Mouse (Mus musculus) left cerebral cortex, adult 8-10 months (tissue): ENCODE measurements around the gene Olfr765. TPM values are rescaled to one million over a fixed set of nuclear protein-coding genes. Genes with fewer than 3 reads are reported as not detected.
A peak's percentile ranks its signal among the peaks of the same experiment; 100 is the strongest.
"Not testable (repeated sequence)": the region's sequence is repeated elsewhere in the genome, so short reads cannot be mapped to it uniquely, and the experiment has no call there.

Source experiments
- DNase-seq, 2 experiments: peaks; one replicate each; pipeline ENCODE4 v3.0.0; 2022; ENCODE audit warnings: low spot score in 2 of 2
- total RNA-seq, 4 experiments: library from RNA; stranded (reverse); gene quantifications; 2 replicates each; pipeline ENCODE4 v1.2.4; 2022

Gene Olfr765
- not detected for total RNA-seq

- DNase-seq = not testable (repeated sequence)
Measured at GRCm38 (mm10) chr10:129049898-129050297, at the start of gene Olfr765. Gene Olfr765 (minus strand): TSS chr10:129049998.

- DNase-seq = no peak
Measured at GRCm38 (mm10) chr10:129099275-129099674, 49.5 kb upstream of the Olfr765 start, which contains the start of gene Olfr768. Gene Olfr768 (minus strand): TSS chr10:129099375.

GRCm38 (mm10) chr10:129082810-129083209 lies 33.0 kb upstream of the Olfr765 start, which contains the start of gene Olfr767:
Gene Olfr767 (minus strand): TSS chr10:129082910.
- not testable (repeated sequence) for DNase-seq

GRCm38 (mm10) chr10:129068877-129069276 lies 19.1 kb upstream of the Olfr765 start, which contains the start of gene Olfr766-ps1:
Gene Olfr766-ps1 (minus strand): TSS chr10:129068977.
- no peak for DNase-seq

- no peak for DNase-seq
Measured at GRCm38 (mm10) chr10:129039796-129040195, 10.0 kb downstream of the Olfr765 start, which contains the start of gene Olfr764-ps1. Gene Olfr764-ps1 (minus strand): TSS chr10:129039896.

- no peak for DNase-seq
Measured at GRCm38 (mm10) chr10:129028343-129028742, 21.5 kb downstream of the Olfr765 start.

GRCm38 (mm10) chr10:129026018-129026662 lies 23.7 kb downstream of the Olfr765 start:
- peak in 1 of 2 experiments; percentile 5 for DNase-seq

GRCm38 (mm10) chr10:129023319-129023718 lies 26.5 kb downstream of the Olfr765 start:
- no peak for DNase-seq

- DNase-seq = no peak
Measured at GRCm38 (mm10) chr10:129014477-129014876, 35.3 kb downstream of the Olfr765 start.

GRCm38 (mm10) chr10:129011511-129011910 lies 38.3 kb downstream of the Olfr765 start:
- not testable (repeated sequence) for DNase-seq

GRCm38 (mm10) chr10:129010288-129010841 lies 39.4 kb downstream of the Olfr765 start, which contains the start of gene Olfr763:
Gene Olfr763 (plus strand): TSS chr10:129010791.
- DNase-seq = no peak

- DNase-seq = no peak
Measured at GRCm38 (mm10) chr10:129004032-129004920, 45.5 kb downstream of the Olfr765 start.

GRCm38 (mm10) chr10:128996523-128997040 lies 53.2 kb downstream of the Olfr765 start:
- DNase-seq = no peak

GRCm38 (mm10) chr10:128995796-128996195 lies 54.0 kb downstream of the Olfr765 start:
- no peak for DNase-seq

Other genes with a start within 250 kb of the Olfr765 start
- gene Dnajc14, start 245.9 kb downstream of the Olfr765 start, total RNA-seq = 10 to 100 TPM; 62.4 to 73.2 (median 65.8) TPM
- 10 to 100 TPM; 10.5 to 12.0 (median 11.4) TPM for gene Tmem198b, start 245.6 kb downstream of the Olfr765 start, total RNA-seq
- 10 to 100 TPM; 29.7 to 35.2 (median 31.2) TPM for gene Sarnp, start 232.7 kb downstream of the Olfr765 start, total RNA-seq
- gene Ormdl2, start 228.4 kb downstream of the Olfr765 start, total RNA-seq = 1 to 10 TPM; 6.5 to 8.7 (median 7.8) TPM
- 10 to 100 TPM; 13.3 to 15.2 (median 13.9) TPM for gene Gdf11, start 158.3 kb downstream of the Olfr765 start, total RNA-seq
- 100 to 1,000 TPM in 2 of 4 experiments, 10 to 100 TPM in 2; 67.2 to 139 (median 94.1) TPM for gene Cd63, start 149.0 kb downstream of the Olfr765 start, total RNA-seq
- gene Rdh5, start 127.1 kb downstream of the Olfr765 start, total RNA-seq = 10 to 100 TPM in 2 of 4 experiments, 1 to 10 TPM in 2; 5.0 to 12.3 (median 8.9) TPM
- 100 to 1,000 TPM in 1 of 4 experiments, 10 to 100 TPM in 3; 83.3 to 106 (median 89.5) TPM for gene Bloc1s1, start 126.0 kb downstream of the Olfr765 start, total RNA-seq
- gene Itga7, start 116.2 kb downstream of the Olfr765 start, total RNA-seq = 10 to 100 TPM; 12.6 to 15.5 (median 13.9) TPM
- gene Mettl7b, start 89.0 kb downstream of the Olfr765 start, total RNA-seq = not detected
- not detected for gene Olfr9, start 60.6 kb downstream of the Olfr765 start, total RNA-seq
- gene Olfr763, start 39.2 kb downstream of the Olfr765 start, total RNA-seq = not detected
- gene Olfr764-ps1, start 10.1 kb downstream of the Olfr765 start, total RNA-seq = not detected
- gene Olfr766-ps1, start 19.0 kb upstream of the Olfr765 start, total RNA-seq = not detected
- not detected for gene Olfr767, start 32.9 kb upstream of the Olfr765 start, total RNA-seq
- gene Olfr768, start 49.4 kb upstream of the Olfr765 start, total RNA-seq = not detected
- gene Olfr769, start 67.9 kb upstream of the Olfr765 start, total RNA-seq = not detected
- not detected for gene Olfr770, start 89.0 kb upstream of the Olfr765 start, total RNA-seq
- not detected for gene Olfr771, start 114.8 kb upstream of the Olfr765 start, total RNA-seq
- gene Olfr772, start 127.9 kb upstream of the Olfr765 start, total RNA-seq = not detected
- gene Olfr773, start 137.4 kb upstream of the Olfr765 start, total RNA-seq = not detected
- not detected for gene Olfr774, start 186.2 kb upstream of the Olfr765 start, total RNA-seq
- gene Olfr775, start 198.4 kb upstream of the Olfr765 start, total RNA-seq = not detected
- gene Olfr776, start 209.1 kb upstream of the Olfr765 start, total RNA-seq = not detected
- not detected for gene Olfr777, start 221.5 kb upstream of the Olfr765 start, total RNA-seq